Mouse (Mus musculus) hindbrain, postnatal 0 days (tissue): ENCODE measurements at regions not wholly inside any gene's neighbourhood (a gene's known extent, or its start where the extent isn't known, plus 50 kb on each side); places are given as distances from the start of the nearest gene placed in this dataset.

Experiments used
- ATAC-seq: fragments of 200-750 bp; cut with Nextera tagmentation; 2 replicates; pipeline ENCODE4 v1.8.0; 2017; ENCODE audit warnings: mild to moderate bottlenecking, moderate TSS enrichment, moderate library complexity
- DNase-seq: peaks from one replicate; pipeline ENCODE4 v3.0.0-alpha.2; 2015; ENCODE audit warnings: low spot score
- H3K27ac ChIP-seq: fragments of 300-500 bp; sonication (generic); 2 replicates; pipeline ENCODE4 v1.5.1; 2014; ENCODE audit warnings: mild to moderate bottlenecking
- H3K27me3 ChIP-seq: fragments of 300-500 bp; sonication (generic); 2 replicates; pipeline ENCODE4 v1.6.1; 2014; ENCODE audit warnings: low read length, mixed read lengths; ENCODE audit not compliant: insufficient read depth
- H3K36me3 ChIP-seq: fragments of 300-500 bp; sonication (generic); 2 replicates; pipeline ENCODE4 v1.6.1; 2014; ENCODE audit warnings: low read length, mixed read lengths; ENCODE audit not compliant: insufficient read depth
- H3K4me1 ChIP-seq: fragments of 300-500 bp; sonication (generic); 2 replicates; pipeline ENCODE4 v1.6.1; 2014; ENCODE audit warnings: antibody characterized with exemption, low read length, mixed read lengths; ENCODE audit not compliant: insufficient read depth
- H3K4me2 ChIP-seq: fragments of 300-500 bp; sonication (generic); 2 replicates; pipeline ENCODE4 v1.6.1; 2014; ENCODE audit warnings: low read depth, mild to moderate bottlenecking, low read length, moderate library complexity, mixed read lengths
- H3K4me3 ChIP-seq: fragments of 300-500 bp; sonication (generic); 2 replicates; pipeline ENCODE4 v1.5.1; 2014; ENCODE audit warnings: low read length
- H3K9ac ChIP-seq: fragments of 300-500 bp; sonication (generic); replicated peaks from 2 replicates; pipeline ENCODE4 v1.6.1; 2014; ENCODE audit warnings: mild to moderate bottlenecking, low read length, moderate library complexity, mixed read lengths
- H3K9me3 ChIP-seq: fragments of 300-500 bp; sonication (generic); 2 replicates; pipeline ENCODE4 v1.6.1; 2016; ENCODE audit warnings: low read length, mixed read lengths
- CTCF ChIP-seq: IDR thresholded peaks from 2 replicates; pipeline ENCODE4 v1.5.1; 2016; ENCODE audit warnings: antibody characterized with exemption, control low read depth, low read depth
- WGBS: fragments of 180-500 bp; shearing (Covaris S2); extraction: QIAGEN DNeasy Blood & Tissue Kit; methylation state at CpG from one replicate; pipeline ENCODE4 v1.1.7; 2014; 5-methylcytosine and 5-hydroxymethylcytosine counted together

DNA sequence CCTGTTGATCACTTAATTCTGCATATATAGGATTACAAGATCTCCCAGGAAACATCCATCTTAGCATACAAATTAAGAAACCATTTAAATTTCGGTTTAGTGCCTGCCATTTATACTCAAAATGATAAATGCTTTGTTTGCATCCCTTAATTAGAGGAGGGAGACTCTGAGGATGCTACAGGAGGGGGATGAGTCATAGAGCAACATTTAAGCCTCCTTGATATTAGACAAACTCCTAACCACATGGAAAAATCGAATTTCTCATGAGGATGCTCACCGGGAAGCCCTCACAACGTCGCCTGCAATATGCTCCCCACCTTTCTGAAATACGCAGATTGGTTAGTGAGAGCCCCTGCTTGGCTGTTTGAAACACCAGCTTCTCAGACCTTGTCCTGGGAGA lies 320.8 kb upstream of the Sphkap start:
- WGBS = 56% methylated on average over 6 of the region's 6 CpGs
- ATAC-seq = 0 out of 2 replicates have a peak, but pooled peaks have one; percentile 27
- Histone ChIP-seq H3K9ac (no peak overlapping the region), H3K4me3 (no peak overlapping the region), H3K9me3 (no peaks in the 10 kb centered on the region), H3K4me1 (no peaks in the 10 kb centered on the region), H3K4me2 (no peak overlapping the region), H3K27me3 (no peaks in the 10 kb centered on the region), H3K27ac (no peak overlapping the region), H3K36me3 (no peaks in the 10 kb centered on the region)
- DNase-seq = no peak
- TF ChIP-seq CTCF = no peak

GRCm38 (mm10) chr1:83727938-83728337 lies 319.9 kb upstream of the Sphkap start:
- Histone ChIP-seq H3K9me3 (no peaks in the 10 kb centered on the region), H3K4me3 (no peak overlapping the region), H3K27ac (no peak overlapping the region), H3K4me2 (no peak overlapping the region), H3K9ac (no peak overlapping the region), H3K36me3 (no peaks in the 10 kb centered on the region), H3K27me3 (no peaks in the 10 kb centered on the region), H3K4me1 (no peaks in the 10 kb centered on the region)
- ATAC-seq (no peak), DNase-seq (no peak)
- WGBS = 88% methylated on average over 4 of the region's 4 CpGs
- no peak for TF ChIP-seq CTCF

GRCm38 (mm10) chr1:83727215-83727614 lies 319.2 kb upstream of the Sphkap start:
- peak; percentile 83 for TF ChIP-seq CTCF
- Histone ChIP-seq H3K9ac (no peak overlapping the region), H3K9me3 (no peaks in the 10 kb centered on the region), H3K4me1 (no peaks in the 10 kb centered on the region), H3K36me3 (no peaks in the 10 kb centered on the region), H3K4me2 (no peak overlapping the region), H3K27ac (no peak overlapping the region), H3K27me3 (no peaks in the 10 kb centered on the region), H3K4me3 (no peak overlapping the region)
- WGBS = 75% methylated on average over 4 of the region's 4 CpGs
- ATAC-seq (peak; percentile 60), DNase-seq (peak; percentile 89)

- Histone ChIP-seq H3K9me3 (no peaks in the 10 kb centered on the region), H3K27me3 (no peaks in the 10 kb centered on the region), H3K4me2 (no peak overlapping the region), H3K4me1 (no peaks in the 10 kb centered on the region), H3K36me3 (no peaks in the 10 kb centered on the region), H3K9ac (no peak overlapping the region), H3K4me3 (no peak overlapping the region), H3K27ac (no peak overlapping the region)
- WGBS = 71% methylated on average over 1 of the region's 1 CpGs
- TF ChIP-seq CTCF = no peak
- ATAC-seq (peak; percentile 47; the same call in 1 of the 2 replicates), DNase-seq (peak; percentile 28)
These were observed 315.1 kb upstream of the Sphkap start for GRCm38 (mm10) chr1:83723096-83723495.

- Histone ChIP-seq H3K9ac (no peak overlapping the region), H3K27ac (no peak overlapping the region), H3K27me3 (no peaks in the 10 kb centered on the region), H3K4me2 (no peak overlapping the region), H3K36me3 (no peaks in the 10 kb centered on the region), H3K9me3 (no peaks in the 10 kb centered on the region), H3K4me1 (no peaks in the 10 kb centered on the region), H3K4me3 (no peak overlapping the region)
- no peak for DNase-seq
- ATAC-seq = no peak
- WGBS = 78% methylated on average over 1 of the region's 1 CpGs
- TF ChIP-seq CTCF = no peak
These were observed 312.2 kb upstream of the Sphkap start for GRCm38 (mm10) chr1:83720166-83720565.

GRCm38 (mm10) chr1:83717056-83717455 lies 309.1 kb upstream of the Sphkap start:
- 0 out of 2 replicates have a peak, but pooled peaks have one; percentile 35 for ATAC-seq

DNA sequence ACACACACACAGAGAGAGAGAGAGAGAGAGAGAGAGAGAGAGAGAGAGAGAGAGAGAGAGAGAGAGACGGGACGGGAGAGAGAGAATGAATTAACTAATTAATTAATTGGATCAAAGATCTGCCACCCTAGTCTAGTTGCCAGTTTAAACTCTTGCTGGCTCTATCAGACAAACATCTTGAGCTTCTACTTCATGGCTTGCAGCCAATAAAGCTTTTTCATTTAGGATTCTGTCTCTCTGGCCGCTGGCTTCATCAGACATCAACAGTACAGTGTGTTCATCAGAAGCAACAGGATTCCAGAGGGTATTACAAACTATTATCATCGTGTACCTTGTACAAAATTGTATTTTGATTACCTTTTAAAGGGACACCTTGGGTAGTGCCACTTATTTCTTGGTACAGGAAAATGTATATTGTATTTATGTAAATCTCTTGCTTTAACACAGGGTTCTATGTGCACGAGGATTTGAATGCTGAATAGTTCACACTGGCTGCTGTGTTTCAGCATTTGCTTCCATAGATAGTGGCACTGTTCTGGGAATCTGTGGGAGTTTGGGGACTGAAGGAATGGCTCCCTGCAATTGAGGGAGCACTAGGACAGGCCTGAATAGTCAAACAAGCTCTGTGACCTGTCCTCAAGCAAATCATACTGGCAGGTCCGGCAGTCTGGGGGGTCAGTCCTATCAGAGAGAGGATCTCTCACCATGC lies 293.9 kb upstream of the Sphkap start:
- TF ChIP-seq CTCF = no peak
- no peak overlapping the region for H3K9ac ChIP-seq
- DNase-seq (peak; percentile 48), ATAC-seq (peak; percentile 18; the same call in 1 of the 2 replicates)
- H3K27ac ChIP-seq = no peak overlapping the region
- H3K4me2 ChIP-seq = no peak overlapping the region
- H3K27me3 ChIP-seq = no peaks in the 10 kb centered on the region
- WGBS = 45% methylated on average over 6 of the region's 6 CpGs
- H3K4me1 ChIP-seq = no peaks in the 10 kb centered on the region
- H3K9me3 ChIP-seq = no peaks in the 10 kb centered on the region
- H3K36me3 ChIP-seq = no peaks in the 10 kb centered on the region
- H3K4me3 ChIP-seq = no peak overlapping the region

More at GRCm38 (mm10) chr1:83717056-83717455, 309.1 kb upstream of the Sphkap start:
- Histone ChIP-seq H3K27me3 (no peaks in the 10 kb centered on the region), H3K27ac (no peak overlapping the region), H3K4me3 (no peak overlapping the region), H3K4me2 (no peak overlapping the region), H3K36me3 (no peaks in the 10 kb centered on the region), H3K9ac (no peak overlapping the region), H3K9me3 (no peaks in the 10 kb centered on the region), H3K4me1 (no peaks in the 10 kb centered on the region)
- WGBS = 0% methylated on average over 1 of the region's 1 CpGs
- TF ChIP-seq CTCF = peak; percentile 82
- DNase-seq = peak; percentile 86
